Mouse (Mus musculus) right cerebral cortex, postnatal 4 days (tissue): ENCODE data around the gene Abhd2.
"Not testable (repeated sequence)": the region's sequence is repeated elsewhere in the genome, so short reads cannot be mapped to it uniquely, and the experiment has no call there.

Source experiments
- DNase-seq: peaks from one replicate; pipeline ENCODE4 v3.0.0-alpha.2; 2022

Gene Abhd2

GRCm38 (mm10) chr7:79267690-79268388 lies 5.2 kb upstream of the Abhd2 start:
- DNase-seq: no peak

GRCm38 (mm10) chr7:79268897-79269296 lies 4.1 kb upstream of the Abhd2 start:
- no peak for DNase-seq

- DNase-seq: no peak
Observed at GRCm38 (mm10) chr7:79269411-79269810, 3.6 kb upstream of the Abhd2 start.

- DNase-seq: no peak
Observed at GRCm38 (mm10) chr7:79269866-79270265, 3.1 kb upstream of the Abhd2 start.

GRCm38 (mm10) chr7:79270961-79271387 lies 2.0 kb upstream of the Abhd2 start:
- DNase-seq: no peak

GRCm38 (mm10) chr7:79271861-79272788 lies 874 bp upstream of the Abhd2 start:
- DNase-seq: no peak

GRCm38 (mm10) chr7:79273738-79274472 lies 906 bp downstream of the Abhd2 start:
- peak; percentile 45 for DNase-seq

- DNase-seq: no peak
Observed at GRCm38 (mm10) chr7:79274473-79275010, 1.5 kb downstream of the Abhd2 start.

GRCm38 (mm10) chr7:79275345-79275744 lies 2.3 kb downstream of the Abhd2 start:
- DNase-seq: no peak

GRCm38 (mm10) chr7:79278432-79278831 lies 5.4 kb downstream of the Abhd2 start:
- no peak for DNase-seq

- DNase-seq: no peak
Observed at GRCm38 (mm10) chr7:79279376-79280029, 6.5 kb downstream of the Abhd2 start.

GRCm38 (mm10) chr7:79282883-79283670 lies 10.1 kb downstream of the Abhd2 start:
- no peak for DNase-seq

GRCm38 (mm10) chr7:79283671-79283941 lies 10.6 kb downstream of the Abhd2 start:
- not testable (repeated sequence) for DNase-seq

- DNase-seq: no peak
Observed at GRCm38 (mm10) chr7:79284160-79284888, 11.3 kb downstream of the Abhd2 start.

- no peak for DNase-seq
Observed at GRCm38 (mm10) chr7:79284889-79285280, 11.9 kb downstream of the Abhd2 start.

GRCm38 (mm10) chr7:79285408-79285807 lies 12.4 kb downstream of the Abhd2 start:
- no peak for DNase-seq

- DNase-seq: no peak
Observed at GRCm38 (mm10) chr7:79287226-79287625, 14.2 kb downstream of the Abhd2 start.

GRCm38 (mm10) chr7:79287928-79288327 lies 14.9 kb downstream of the Abhd2 start:
- DNase-seq: no peak

- DNase-seq: no peak
Observed at GRCm38 (mm10) chr7:79288422-79288821, 15.4 kb downstream of the Abhd2 start.

- DNase-seq: no peak
Observed at GRCm38 (mm10) chr7:79293605-79294232, 20.7 kb downstream of the Abhd2 start.
